Mouse (Mus musculus) MEL (cell line): ENCODE measurements around the gene Gm13290. TPM values are rescaled to one million over a fixed set of nuclear protein-coding genes. Genes with fewer than 3 reads are reported as not detected.
"Not testable (repeated sequence)": the region's sequence is repeated elsewhere in the genome, so short reads cannot be mapped to it uniquely, and the experiment has no call there.

Experiments used
- DNase-seq: peaks from one replicate; pipeline ENCODE4 v3.0.0; 2011; ENCODE audit warnings: low read depth, low spot score
- H3K27ac ChIP-seq: 2 replicates; pipeline ENCODE4 v1.5.1; 2012; ENCODE audit warnings: low read depth, mild to moderate bottlenecking, control low read depth, low read length, moderate library complexity; ENCODE audit not compliant: control insufficient read depth
- H3K27me3 ChIP-seq, 2 experiments: fragments of 150-350 bp in 1 of 2; sonication (generic) in 1 of 2; 2 replicates each; pipeline ENCODE4 v1.6.1; 2012; ENCODE audit warnings: low read length in 2 of 2, mild to moderate bottlenecking in 2 of 2, improper control_type of control experiment in 1 of 2, moderate library complexity in 1 of 2; ENCODE audit not compliant: insufficient read depth in 2 of 2, control insufficient read depth in 1 of 2
- H3K36me3 ChIP-seq, 2 experiments: 2 replicates each; pipeline ENCODE4 v1.6.1; 2012 to 2014; ENCODE audit warnings: low read length in 2 of 2, improper control_type of control experiment in 1 of 2, inconsistent platforms in 1 of 2, mild to moderate bottlenecking in 1 of 2; ENCODE audit not compliant: insufficient read depth in 2 of 2, control insufficient read depth in 1 of 2
- H3K4me1 ChIP-seq, 2 experiments: fragments of 150-350 bp in 1 of 2; sonication (generic) in 1 of 2; 2 replicates each; pipeline ENCODE4 v1.6.1; 2012; ENCODE audit warnings: low read length in 2 of 2, improper control_type of control experiment in 1 of 2, mild to moderate bottlenecking in 1 of 2; ENCODE audit not compliant: insufficient read depth in 2 of 2, control insufficient read depth in 1 of 2
- H3K4me3 ChIP-seq, 2 experiments: fragments of 150-350 bp in 1 of 2; sonication (generic) in 1 of 2; 2 replicates each; pipeline ENCODE4 v1.5.1; 2012; ENCODE audit warnings: low read depth in 2 of 2, low read length in 2 of 2, mild to moderate bottlenecking in 2 of 2, moderate library complexity in 2 of 2, control low read depth in 1 of 2, improper control_type of control experiment in 1 of 2; ENCODE audit not compliant: control insufficient read depth in 1 of 2, insufficient read depth in 1 of 2
- H3K79me2 ChIP-seq: 2 replicates; pipeline ENCODE4 v1.6.1; 2012; ENCODE audit warnings: mild to moderate bottlenecking, low read length, moderate library complexity; ENCODE audit not compliant: control insufficient read depth, poor library complexity, insufficient read depth
- H3K9ac ChIP-seq: 2 replicates; pipeline ENCODE4 v1.6.1; 2012; ENCODE audit warnings: low read depth, mild to moderate bottlenecking, control low read depth, low read length, moderate library complexity; ENCODE audit not compliant: control insufficient read depth, poor library complexity, severe bottlenecking
- H3K9me3 ChIP-seq: fragments of 150-350 bp; sonication (generic); replicated peaks from 2 replicates; pipeline ENCODE4 v1.6.1; 2012; ENCODE audit warnings: mild to moderate bottlenecking, low read length, improper control_type of control experiment, moderate library complexity; ENCODE audit not compliant: insufficient read depth
- CHD1 ChIP-seq: IDR thresholded peaks from 2 replicates; pipeline ENCODE4 v1.6.1; 2012; ENCODE audit warnings: low read depth, mild to moderate bottlenecking, inconsistent platforms, low read length, improper control_type of control experiment
- CHD2 ChIP-seq: IDR thresholded peaks from 2 replicates; pipeline ENCODE4 v1.6.1; 2011; ENCODE audit warnings: low read length, improper control_type of control experiment
- CTCF ChIP-seq, 3 experiments: IDR thresholded peaks in 2 of 3; conservative IDR thresholded peaks in 1 of 3; 2 replicates each; pipeline ENCODE4 v1.5.1; 2011 to 2012; ENCODE audit warnings: low read length in 3 of 3, low read depth in 2 of 3, mild to moderate bottlenecking in 2 of 3, improper control_type of control experiment in 1 of 3, inconsistent platforms in 1 of 3, mixed read lengths in 1 of 3, moderate library complexity in 1 of 3; ENCODE audit not compliant: control insufficient read depth in 1 of 3, insufficient read depth in 1 of 3, poor library complexity in 1 of 3, severe bottlenecking in 1 of 3
- EP300 ChIP-seq, 2 experiments: IDR thresholded peaks; 2 replicates each; pipeline ENCODE4 v1.6.1; 2011; ENCODE audit warnings: improper control_type of control experiment in 2 of 2, low read length in 2 of 2, low read depth in 1 of 2, mild to moderate bottlenecking in 1 of 2
- ETS1 ChIP-seq: IDR thresholded peaks from 2 replicates; pipeline ENCODE4 v1.6.1; 2012; ENCODE audit warnings: low read depth, mild to moderate bottlenecking, inconsistent platforms, low read length, improper control_type of control experiment, moderate library complexity
- HCFC1 ChIP-seq: IDR thresholded peaks from 2 replicates; pipeline ENCODE4 v1.6.1; 2012; ENCODE audit warnings: low read depth, mild to moderate bottlenecking, inconsistent platforms, low read length, improper control_type of control experiment, moderate library complexity
- JUND ChIP-seq: IDR thresholded peaks from 2 replicates; pipeline ENCODE4 v1.6.1; 2011; ENCODE audit warnings: low read depth, mild to moderate bottlenecking, improper control_type of control experiment, low read length
- MAFK ChIP-seq: IDR thresholded peaks from 2 replicates; pipeline ENCODE4 v1.6.1; 2011; ENCODE audit warnings: low read depth, mild to moderate bottlenecking, low read length, improper control_type of control experiment, borderline replicate concordance
- MAZ ChIP-seq: IDR thresholded peaks from 2 replicates; pipeline ENCODE4 v1.6.1; 2012; ENCODE audit warnings: low read depth, mild to moderate bottlenecking, inconsistent platforms, low read length, improper control_type of control experiment
- MYC ChIP-seq: IDR thresholded peaks from 2 replicates; pipeline ENCODE4 v1.6.1; 2011; ENCODE audit warnings: low read depth, mild to moderate bottlenecking, low read length, improper control_type of control experiment, moderate library complexity
- POLR2A ChIP-seq, 2 experiments: IDR thresholded peaks; 2 replicates each; pipeline ENCODE4 v1.6.1; 2011 to 2012; ENCODE audit warnings: low read length in 2 of 2, mild to moderate bottlenecking in 2 of 2, control low read depth in 1 of 2, improper control_type of control experiment in 1 of 2, low read depth in 1 of 2, moderate library complexity in 1 of 2; ENCODE audit not compliant: control insufficient read depth in 1 of 2, insufficient read depth in 1 of 2, poor library complexity in 1 of 2
- RAD21 ChIP-seq: IDR thresholded peaks from 2 replicates; pipeline ENCODE4 v1.6.1; 2011; ENCODE audit warnings: mild to moderate bottlenecking, low read depth, low read length, improper control_type of control experiment
- RCOR1 ChIP-seq: IDR thresholded peaks from 2 replicates; pipeline ENCODE4 v1.6.1; 2012; ENCODE audit warnings: low read depth, mild to moderate bottlenecking, inconsistent platforms, low read length, improper control_type of control experiment
- SIN3A ChIP-seq: IDR thresholded peaks from 2 replicates; pipeline ENCODE4 v1.6.1; 2012; ENCODE audit warnings: low read length, improper control_type of control experiment, inconsistent platforms
- TAL1 ChIP-seq: IDR thresholded peaks from 2 replicates; pipeline ENCODE4 v1.6.1; 2012; ENCODE audit warnings: mild to moderate bottlenecking, inconsistent platforms, low read length, moderate library complexity, mixed read lengths
- TBP ChIP-seq: IDR thresholded peaks from 2 replicates; pipeline ENCODE4 v1.8.0; 2011; ENCODE audit warnings: low read depth, low read length, improper control_type of control experiment
- USF1 ChIP-seq: IDR thresholded peaks from 2 replicates; pipeline ENCODE4 v1.6.1; 2014; ENCODE audit warnings: low read depth, mild to moderate bottlenecking, inconsistent platforms, low read length, improper control_type of control experiment, moderate library complexity
- ZKSCAN1 ChIP-seq: IDR thresholded peaks from 2 replicates; pipeline ENCODE4 v1.6.1; 2012; ENCODE audit warnings: low read depth, mild to moderate bottlenecking, inconsistent platforms, low read length, improper control_type of control experiment, moderate library complexity
- polyA plus RNA-seq, 2 experiments: library from polyadenylated mRNA; stranded (reverse) in 1 of 2; unstranded in 1 of 2; fragments of >175 nt in 1 of 2; fragments of >200 nt in 1 of 2; gene quantifications; 2 replicates each; pipeline versions ENCODE4 v1.2.1 to v1.2.4; 2012; ENCODE audit warnings: low replicate concordance in 2 of 2, low read depth in 1 of 2; ENCODE audit not compliant: insufficient read length in 2 of 2, insufficient read depth in 1 of 2, missing spikeins in 1 of 2
- total RNA-seq: library from RNA; depleted of rRNA; stranded (reverse); fragments of 300-350 nt; gene quantifications from 2 replicates; pipeline ENCODE4 v1.2.3, GENCODE M21; 2012

The Gm13290 gene
- total and polyA plus RNA-seq, 3 experiments: 0.29 TPM; not detected in 2

GRCm38 (mm10) chr4:88744207-88744606 is 29.4 kb upstream of the Gm13290 start:
- H3K4me1 ChIP-seq: no peaks in the 10 kb centered on the region
- TF ChIP-seq CHD2 (no peak), RAD21 (peak; percentile 21), CTCF (IDR thresholded peaks at IDR 0.05 in 2 of 3, conservative IDR thresholded peaks at IDR 0.05 in 1 of 3; ENCODE audit: control insufficient read depth in 1 of 3, insufficient read depth in 1 of 3, low read depth in 2 of 3, low read length in 3 of 3, poor library complexity in 1 of 3, severe bottlenecking in 1 of 3) (peak in 1 of 3 experiments; percentile 36; a peak in 3 of 6 replicates)
- H3K9ac ChIP-seq: no peak overlapping the region
- no peaks in the 10 kb centered on the region for H3K9me3 ChIP-seq
- no peak overlapping the region for H3K27ac ChIP-seq
- H3K27me3 ChIP-seq: peaks cover 3 to 5% of the 10 kb centered on the region in 2 experiments; a peak in 3 of 4 replicates
- no peak overlapping the region for H3K4me3 ChIP-seq
- no peak for DNase-seq
- H3K79me2 ChIP-seq: no peaks in the 10 kb centered on the region
- no peaks in the 10 kb centered on the region for H3K36me3 ChIP-seq

GRCm38 (mm10) chr4:88749926-88750325 is 23.7 kb upstream of the Gm13290 start:
- Histone ChIP-seq H3K4me1 (no peaks in the 10 kb centered on the region), H3K9me3 (no peaks in the 10 kb centered on the region), H3K79me2 (no peaks in the 10 kb centered on the region), H3K9ac (no peak overlapping the region), H3K36me3 (no peaks in the 10 kb centered on the region), H3K27me3 (no peaks in the 10 kb centered on the region; a peak in 2 of 4 replicates), H3K4me3 (no peak overlapping the region), H3K27ac (no peak overlapping the region)
- no peak for DNase-seq
- TF ChIP-seq ETS1: no peak
- TF ChIP-seq CHD1: no peak
- TF ChIP-seq JUND: no peak
- TF ChIP-seq TBP: no peak
- no peak for TF ChIP-seq USF1
- no peak for TF ChIP-seq MAZ
- TF ChIP-seq MAFK: no peak
- TF ChIP-seq ZKSCAN1: no peak
- no peak for TF ChIP-seq MYC
- no peak for TF ChIP-seq HCFC1
- TF ChIP-seq TAL1: no peak
- TF ChIP-seq EP300 (IDR thresholded peaks at IDR 0.05; ENCODE audit: low read depth in 1 of 2, low read length in 2 of 2): no peak
- no peak for TF ChIP-seq SIN3A
- TF ChIP-seq RCOR1: no peak
- no peak for TF ChIP-seq POLR2A (IDR thresholded peaks at IDR 0.05; ENCODE audit: control insufficient read depth in 1 of 2, insufficient read depth in 1 of 2, low read depth in 1 of 2, low read length in 2 of 2, poor library complexity in 1 of 2)

DNA sequence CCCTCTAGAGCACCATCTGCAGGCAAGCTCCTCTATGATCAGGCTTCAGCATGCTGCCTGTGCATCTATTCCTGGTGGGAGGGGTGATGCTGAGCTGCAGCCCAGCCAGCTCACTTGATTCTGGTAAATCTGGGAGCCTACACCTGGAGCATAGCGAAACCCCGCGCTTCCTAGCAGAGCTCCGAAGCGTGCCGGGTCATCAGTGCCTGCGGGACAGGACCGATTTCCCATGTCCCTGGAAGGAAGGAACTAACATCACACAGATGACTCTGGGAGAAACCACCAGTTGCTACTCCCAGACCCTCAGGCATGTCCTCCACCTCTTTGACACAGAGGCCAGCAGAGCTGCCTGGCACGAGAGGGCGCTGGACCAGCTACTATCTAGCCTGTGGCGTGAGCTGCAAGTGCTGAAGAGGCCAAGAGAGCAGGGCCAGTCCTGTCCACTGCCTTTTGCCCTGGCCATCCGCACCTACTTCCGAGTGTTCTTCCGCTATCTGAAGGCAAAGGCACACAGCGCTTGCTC is 18.8 kb upstream of the Gm13290 start, which contains the start of gene Gm13271:
TSS of gene Gm13271 (plus strand) at position 51 of the 523 bp plus-strand sequence.
- not testable (repeated sequence) for DNase-seq, H3K27me3 ChIP-seq, H3K27ac ChIP-seq, H3K36me3 ChIP-seq, H3K9me3 ChIP-seq, H3K9ac ChIP-seq, H3K4me3 ChIP-seq, H3K79me2 ChIP-seq, H3K4me1 ChIP-seq
